Mouse (Mus musculus) intestine, embryonic 16.5 days (tissue): ENCODE data around the gene Lpp. TPM values are rescaled to one million over a fixed set of nuclear protein-coding genes. Genes with fewer than 3 reads are reported as not detected.

Experiments
- ATAC-seq: fragments of 200-750 bp; cut with Nextera tagmentation; 2 replicates; pipeline ENCODE4 v1.8.0; 2017; ENCODE audit warnings: moderate TSS enrichment, moderate library complexity
- H3K27ac ChIP-seq: fragments of 300-500 bp; sonication (generic); 2 replicates; pipeline ENCODE4 v1.5.1; 2014; ENCODE audit warnings: mild to moderate bottlenecking, low read length
- H3K27me3 ChIP-seq: fragments of 300-500 bp; sonication (generic); replicated peaks from 2 replicates; pipeline ENCODE4 v1.6.1; 2014; ENCODE audit warnings: low read length, control low read depth, mixed read lengths; ENCODE audit not compliant: control insufficient read depth, insufficient read depth
- H3K36me3 ChIP-seq: fragments of 300-500 bp; sonication (generic); 2 replicates; pipeline ENCODE4 v1.6.1; 2014; ENCODE audit warnings: low read length, control low read depth; ENCODE audit not compliant: control insufficient read depth, insufficient read depth
- H3K4me1 ChIP-seq: fragments of 300-500 bp; sonication (generic); 2 replicates; pipeline ENCODE4 v1.6.1; 2014; ENCODE audit warnings: low read length, control low read depth, mixed read lengths; ENCODE audit not compliant: control insufficient read depth, insufficient read depth
- H3K4me2 ChIP-seq: fragments of 300-500 bp; sonication (generic); 2 replicates; pipeline ENCODE4 v1.6.1; 2014; ENCODE audit warnings: low read depth, low read length, control low read depth
- H3K4me3 ChIP-seq: fragments of 300-500 bp; sonication (generic); 2 replicates; pipeline ENCODE4 v1.5.1; 2014; ENCODE audit warnings: mild to moderate bottlenecking, low read length
- H3K9ac ChIP-seq: fragments of 300-500 bp; sonication (generic); 2 replicates; pipeline ENCODE4 v1.6.1; 2014; ENCODE audit warnings: low read depth, low read length
- H3K9me3 ChIP-seq: fragments of 300-500 bp; sonication (generic); 2 replicates; pipeline ENCODE4 v1.6.1; 2016; ENCODE audit warnings: low read length, control low read depth; ENCODE audit not compliant: control insufficient read depth
- WGBS: fragments of 180-500 bp; shearing (Covaris S2); extraction: QIAGEN DNeasy Blood & Tissue Kit; methylation state at CpG from one replicate; pipeline ENCODE4 v1.1.7; 2014; 5-methylcytosine and 5-hydroxymethylcytosine counted together
- polyA plus RNA-seq: library from polyadenylated mRNA; unstranded; fragments of >200 nt; fragmentation: Nextera tagmentation; extraction: Ambion mirVana; gene quantifications from 2 replicates; pipeline ENCODE4 v1.2.1, GENCODE M21; 2015

The Lpp gene
- polyA plus RNA-seq, 1 experiment from 2014 or later: 64.7 TPM

GRCm38 (mm10) chr16:24781922-24782321, 388.6 kb downstream of the Lpp start:
- H3K36me3 ChIP-seq: no peaks in the 10 kb centered on the region
- H3K27ac ChIP-seq: no peak overlapping the region
- H3K9me3 ChIP-seq: no peaks in the 10 kb centered on the region
- no peak overlapping the region for H3K4me2 ChIP-seq
- H3K4me1 ChIP-seq: no peaks in the 10 kb centered on the region
- ATAC-seq: no peak
- H3K4me3 ChIP-seq: no peak overlapping the region
- no peaks in the 10 kb centered on the region for H3K27me3 ChIP-seq
- no peak overlapping the region for H3K9ac ChIP-seq
- WGBS: 67% methylated on average over 3 of the region's 3 CpGs

- Histone ChIP-seq H3K4me1 (no peaks in the 10 kb centered on the region), H3K4me2 (no peak overlapping the region), H3K4me3 (no peak overlapping the region), H3K9me3 (no peaks in the 10 kb centered on the region), H3K9ac (no peak overlapping the region), H3K27ac (no peak overlapping the region), H3K27me3 (no peaks in the 10 kb centered on the region), H3K36me3 (no peaks in the 10 kb centered on the region)
- 97% methylated on average over 1 of the region's 1 CpGs for WGBS
- ATAC-seq: no peak
Observed at GRCm38 (mm10) chr16:24785651-24786050, 392.3 kb downstream of the Lpp start.

GRCm38 (mm10) chr16:24788973-24789372, 395.7 kb downstream of the Lpp start:
- no peaks in the 10 kb centered on the region for H3K27me3 ChIP-seq
- no peaks in the 10 kb centered on the region for H3K36me3 ChIP-seq
- no peak overlapping the region for H3K9ac ChIP-seq
- H3K9me3 ChIP-seq: no peaks in the 10 kb centered on the region
- ATAC-seq: no peak
- no peak overlapping the region for H3K27ac ChIP-seq
- 74% methylated on average over 3 of the region's 3 CpGs for WGBS
- H3K4me2 ChIP-seq: no peak overlapping the region
- H3K4me3 ChIP-seq: no peak overlapping the region
- H3K4me1 ChIP-seq: no peaks in the 10 kb centered on the region

GRCm38 (mm10) chr16:24791387-24791786, 398.1 kb downstream of the Lpp start:
- no peak for ATAC-seq
- no peaks in the 10 kb centered on the region for H3K4me1 ChIP-seq
- 77% methylated on average over 1 of the region's 1 CpGs for WGBS
- H3K36me3 ChIP-seq: no peaks in the 10 kb centered on the region
- no peak overlapping the region for H3K9ac ChIP-seq
- H3K4me2 ChIP-seq: no peak overlapping the region
- H3K27ac ChIP-seq: no peak overlapping the region
- H3K9me3 ChIP-seq: no peaks in the 10 kb centered on the region
- H3K27me3 ChIP-seq: no peaks in the 10 kb centered on the region
- H3K4me3 ChIP-seq: no peak overlapping the region

GRCm38 (mm10) chr16:24791984-24792383, 398.7 kb downstream of the Lpp start:
- Histone ChIP-seq H3K4me2 (no peak overlapping the region), H3K27ac (no peak overlapping the region)
- 88% methylated on average over 4 of the region's 4 CpGs for WGBS

GRCm38 (mm10) chr16:24792836-24793235, 399.5 kb downstream of the Lpp start:
- H3K4me3 ChIP-seq: no peak overlapping the region
- no peaks in the 10 kb centered on the region for H3K27me3 ChIP-seq
- H3K9me3 ChIP-seq: no peaks in the 10 kb centered on the region
- no peak overlapping the region for H3K27ac ChIP-seq
- no peaks in the 10 kb centered on the region for H3K36me3 ChIP-seq
- WGBS: 91% methylated on average over 4 of the region's 4 CpGs
- H3K4me2 ChIP-seq: no peak overlapping the region
- ATAC-seq: no peak
- H3K4me1 ChIP-seq: no peaks in the 10 kb centered on the region
- no peak overlapping the region for H3K9ac ChIP-seq

More at GRCm38 (mm10) chr16:24791984-24792383, 398.7 kb downstream of the Lpp start:
- Histone ChIP-seq H3K4me1 (no peaks in the 10 kb centered on the region), H3K9me3 (no peaks in the 10 kb centered on the region), H3K36me3 (no peaks in the 10 kb centered on the region), H3K9ac (no peak overlapping the region), H3K4me3 (no peak overlapping the region), H3K27me3 (no peaks in the 10 kb centered on the region)
- ATAC-seq: no peak

- no peak overlapping the region for H3K27ac ChIP-seq
- no peak overlapping the region for H3K4me2 ChIP-seq
- no peaks in the 10 kb centered on the region for H3K27me3 ChIP-seq
- ATAC-seq: no peak
- H3K9me3 ChIP-seq: no peaks in the 10 kb centered on the region
- H3K9ac ChIP-seq: no peak overlapping the region
- no peaks in the 10 kb centered on the region for H3K36me3 ChIP-seq
- H3K4me3 ChIP-seq: no peak overlapping the region
- H3K4me1 ChIP-seq: no peaks in the 10 kb centered on the region
- WGBS: 71% methylated on average over 2 of the region's 2 CpGs
Observed at GRCm38 (mm10) chr16:24794665-24795064, 401.4 kb downstream of the Lpp start.

GRCm38 (mm10) chr16:24801355-24801754, 408.0 kb downstream of the Lpp start:
- no peaks in the 10 kb centered on the region for H3K4me1 ChIP-seq
- no peaks in the 10 kb centered on the region for H3K27me3 ChIP-seq
- ATAC-seq: peak; percentile 56; the same call in 1 of the 2 replicates
- no peaks in the 10 kb centered on the region for H3K9me3 ChIP-seq
- H3K4me3 ChIP-seq: no peak overlapping the region
- no peak overlapping the region for H3K4me2 ChIP-seq
- H3K36me3 ChIP-seq: no peaks in the 10 kb centered on the region
- no peak overlapping the region for H3K27ac ChIP-seq
- no peak overlapping the region for H3K9ac ChIP-seq
- 58% methylated on average over 4 of the region's 4 CpGs for WGBS

GRCm38 (mm10) chr16:24801780-24802179, 408.5 kb downstream of the Lpp start:
- Histone ChIP-seq H3K9me3 (no peaks in the 10 kb centered on the region), H3K27me3 (no peaks in the 10 kb centered on the region), H3K4me2 (no peak overlapping the region), H3K4me1 (no peaks in the 10 kb centered on the region), H3K36me3 (no peaks in the 10 kb centered on the region), H3K27ac (no peak overlapping the region), H3K9ac (no peak overlapping the region), H3K4me3 (no peak overlapping the region)
- 73% methylated on average over 1 of the region's 1 CpGs for WGBS
- ATAC-seq: no peak

GRCm38 (mm10) chr16:24806093-24806492, 412.8 kb downstream of the Lpp start:
- Histone ChIP-seq H3K4me2 (no peak overlapping the region), H3K4me3 (no peak overlapping the region), H3K27ac (no peak overlapping the region), H3K9me3 (no peaks in the 10 kb centered on the region), H3K4me1 (no peaks in the 10 kb centered on the region), H3K27me3 (no peaks in the 10 kb centered on the region), H3K36me3 (no peaks in the 10 kb centered on the region), H3K9ac (no peak overlapping the region)
- ATAC-seq: no peak
- 94% methylated on average over 1 of the region's 1 CpGs for WGBS
